Mouse (Mus musculus) intestine, embryonic 15.5 days (tissue): ENCODE results near the gene Cnih4. TPM values are rescaled to one million over a fixed set of nuclear protein-coding genes. Genes with fewer than 3 reads are reported as not detected.
A peak's percentile ranks its signal among the peaks of the same experiment; 100 is the strongest.

ENCODE experiments used
- ATAC-seq: fragments of 200-750 bp; cut with Nextera tagmentation; 2 replicates; pipeline ENCODE4 v1.8.0; 2017; ENCODE audit warnings: moderate TSS enrichment, moderate library complexity
- H3K27ac ChIP-seq: fragments of 300-500 bp; sonication (generic); 2 replicates; pipeline ENCODE4 v1.5.1; 2015; ENCODE audit warnings: mild to moderate bottlenecking, inconsistent platforms
- H3K27me3 ChIP-seq: fragments of 300-500 bp; sonication (generic); replicated peaks from 2 replicates; pipeline ENCODE4 v1.6.1; 2015; ENCODE audit warnings: inconsistent platforms
- H3K36me3 ChIP-seq: fragments of 300-500 bp; sonication (generic); 2 replicates; pipeline ENCODE4 v1.6.1; 2015; ENCODE audit warnings: inconsistent platforms
- H3K4me1 ChIP-seq: fragments of 300-500 bp; sonication (generic); replicated peaks from 2 replicates; pipeline ENCODE4 v1.6.1; 2015; ENCODE audit warnings: inconsistent platforms
- H3K4me2 ChIP-seq: fragments of 300-500 bp; sonication (generic); replicated peaks from 2 replicates; pipeline ENCODE4 v1.6.1; 2015; ENCODE audit warnings: mild to moderate bottlenecking, inconsistent platforms
- H3K4me3 ChIP-seq: fragments of 300-500 bp; sonication (generic); replicated peaks from 2 replicates; pipeline ENCODE4 v1.5.1; 2015; ENCODE audit warnings: inconsistent platforms
- H3K9ac ChIP-seq: fragments of 300-500 bp; sonication (generic); 2 replicates; pipeline ENCODE4 v1.6.1; 2015; ENCODE audit warnings: inconsistent platforms
- H3K9me3 ChIP-seq: fragments of 300-500 bp; sonication (generic); 2 replicates; pipeline ENCODE4 v1.6.1; 2016; ENCODE audit warnings: inconsistent platforms
- WGBS: fragments of 180-500 bp; shearing (Covaris S2); methylation state at CpG from one replicate; pipeline ENCODE4 v1.1.7; 2015; 5-methylcytosine and 5-hydroxymethylcytosine counted together
- polyA plus RNA-seq: library from polyadenylated mRNA; unstranded; fragments of >200 nt; fragmentation: Nextera tagmentation; extraction: Ambion mirVana; gene quantifications from 2 replicates; pipeline ENCODE4 v1.2.1, GENCODE M21; 2015

Cnih4 gene
- polyA plus RNA-seq, 1 experiment from 2014 or later, result 134 TPM

DNA sequence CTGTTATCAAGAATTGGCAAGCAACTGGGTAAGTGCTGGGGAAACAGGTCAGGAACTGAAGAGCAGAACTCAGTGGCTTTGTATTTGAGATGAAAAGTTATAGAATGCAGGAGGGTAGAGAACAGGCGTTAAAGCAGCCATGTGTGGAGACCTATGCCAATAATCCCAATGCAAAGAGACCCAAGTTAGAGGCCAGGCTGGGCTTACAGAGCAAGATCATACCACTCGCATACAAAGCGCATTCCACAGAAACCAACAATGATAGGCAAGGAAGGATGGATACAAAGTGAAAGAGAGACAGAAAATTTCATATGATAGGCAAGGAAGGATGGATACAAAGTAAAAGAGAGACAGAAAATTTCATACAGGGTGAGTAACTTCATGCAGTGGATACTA is 5.9 kb downstream of the Cnih4 start:
- H3K36me3 ChIP-seq, result no peaks in the 10 kb centered on the region
- H3K27me3 ChIP-seq, result no peaks in the 10 kb centered on the region
- no peak overlapping the region for H3K9ac ChIP-seq
- WGBS, result 67% methylated on average over 3 of the region's 3 CpGs
- ATAC-seq, result peak; percentile 7; the same call in 1 of the 2 replicates
- H3K4me2 ChIP-seq, result no peak overlapping the region; the same call in 1 of the 2 replicates
- H3K4me1 ChIP-seq, result 0 out of 2 replicates have a peak, but pooled peaks cover 3% of the 10 kb centered on the region
- H3K9me3 ChIP-seq, result no peaks in the 10 kb centered on the region
- H3K4me3 ChIP-seq, result no peak overlapping the region; the same call in 1 of the 2 replicates
- H3K27ac ChIP-seq, result no peak overlapping the region

DNA sequence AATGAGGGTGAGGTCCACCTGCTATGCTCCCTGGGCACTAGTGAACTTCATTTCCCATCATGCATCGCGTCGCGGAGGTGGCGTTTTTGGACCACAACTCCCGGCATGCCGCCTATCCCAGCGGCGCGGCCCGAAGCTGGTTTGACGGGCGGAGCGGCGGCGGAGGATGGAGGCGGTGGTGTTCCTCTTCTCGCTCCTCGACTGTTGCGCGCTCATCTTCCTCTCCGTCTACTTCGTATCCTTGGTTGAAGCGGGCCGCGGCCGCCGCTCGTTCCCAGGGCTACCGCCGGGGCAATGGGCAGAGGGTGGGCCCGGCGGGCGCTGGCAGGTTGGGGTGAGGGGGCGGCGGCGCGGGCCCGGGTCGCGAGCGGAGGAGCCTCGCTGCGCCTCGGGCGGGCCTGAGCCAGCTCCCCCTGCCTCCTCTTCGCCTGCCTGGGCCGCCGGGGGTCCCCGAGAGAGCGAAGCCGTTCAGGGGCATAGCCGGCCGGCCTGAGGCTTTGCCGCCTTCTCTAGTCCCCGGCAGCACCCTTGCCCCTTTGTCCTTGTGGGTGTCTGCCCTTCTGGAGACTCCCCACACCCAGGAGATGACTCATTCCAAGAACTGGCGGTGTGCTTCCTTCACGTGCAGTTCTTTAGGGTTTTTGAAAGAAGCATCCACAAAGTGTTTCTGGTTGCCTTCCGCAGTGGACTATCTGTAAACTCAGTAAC is 6.5 kb downstream of the Cnih4 start:
- ATAC-seq, result peak; percentile 90
- Histone ChIP-seq H3K4me2 (peak overlapping the region; percentile 59), H3K27ac (peak overlapping the region; percentile 79), H3K27me3 (no peaks in the 10 kb centered on the region), H3K9ac (peak overlapping the region; percentile 66), H3K4me3 (peak overlapping the region; percentile 67), H3K9me3 (no peaks in the 10 kb centered on the region), H3K36me3 (peaks cover 4% of the 10 kb centered on the region; the same call in 1 of the 2 replicates), H3K4me1 (0 out of 2 replicates have a peak, but pooled peaks cover 3% of the 10 kb centered on the region)
- under 1% methylated on average over 53 of the region's 59 CpGs for WGBS

DNA sequence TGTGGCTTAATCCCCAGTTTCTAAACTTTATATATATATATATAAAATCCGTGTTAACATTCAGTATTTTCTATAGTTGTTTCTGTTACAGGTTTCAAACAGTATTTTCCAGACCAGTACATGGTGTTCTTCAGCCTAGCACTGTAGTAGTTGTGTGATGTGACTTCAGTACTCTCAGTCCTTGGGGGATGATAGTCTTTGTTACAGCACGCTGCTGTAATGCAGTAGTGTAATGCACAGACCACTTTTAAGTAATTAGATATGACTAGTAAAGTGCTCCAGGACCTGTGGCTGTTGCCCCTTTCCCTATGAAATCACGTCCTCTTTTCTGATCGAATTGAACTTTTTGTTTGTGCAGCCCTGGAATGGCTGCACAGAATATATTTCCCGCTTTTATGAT is 7.0 kb downstream of the Cnih4 start:
- no peak overlapping the region for H3K27ac ChIP-seq
- ATAC-seq, result no peak

DNA sequence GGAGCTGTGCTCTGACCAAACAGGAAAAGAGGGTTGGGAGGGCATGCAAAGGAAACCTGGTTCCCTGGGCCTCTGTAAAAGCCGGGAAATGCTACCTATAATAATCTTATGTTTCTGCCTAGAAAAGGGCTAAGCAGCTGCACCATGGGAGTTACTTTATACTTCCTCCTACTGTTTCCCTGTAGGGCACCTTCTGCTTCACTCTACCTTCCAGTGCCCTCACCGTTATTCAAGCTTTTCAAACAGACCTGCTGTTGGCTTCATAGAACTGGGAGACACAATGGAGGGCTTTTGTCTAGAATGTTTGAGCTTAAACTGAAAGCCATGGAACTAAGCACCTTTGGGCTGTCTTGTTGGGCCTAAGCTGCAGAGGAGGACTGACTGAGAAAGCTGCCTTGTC is 23.3 kb downstream of the Cnih4 start:
- no peak overlapping the region for H3K27ac ChIP-seq
- ATAC-seq, result no peak

More for the DNA sequence above, 7.0 kb downstream of the Cnih4 start:
- Histone ChIP-seq H3K9me3 (no peaks in the 10 kb centered on the region), H3K4me3 (peak overlapping the region; percentile 67), H3K27me3 (no peaks in the 10 kb centered on the region), H3K36me3 (peaks cover 5% of the 10 kb centered on the region; the same call in 1 of the 2 replicates), H3K4me1 (0 out of 2 replicates have a peak, but pooled peaks cover 3% of the 10 kb centered on the region), H3K4me2 (peak overlapping the region; percentile 59), H3K9ac (peak overlapping the region; percentile 66; the same call in 1 of the 2 replicates)
- 29% methylated on average over 5 of the region's 5 CpGs for WGBS

DNA sequence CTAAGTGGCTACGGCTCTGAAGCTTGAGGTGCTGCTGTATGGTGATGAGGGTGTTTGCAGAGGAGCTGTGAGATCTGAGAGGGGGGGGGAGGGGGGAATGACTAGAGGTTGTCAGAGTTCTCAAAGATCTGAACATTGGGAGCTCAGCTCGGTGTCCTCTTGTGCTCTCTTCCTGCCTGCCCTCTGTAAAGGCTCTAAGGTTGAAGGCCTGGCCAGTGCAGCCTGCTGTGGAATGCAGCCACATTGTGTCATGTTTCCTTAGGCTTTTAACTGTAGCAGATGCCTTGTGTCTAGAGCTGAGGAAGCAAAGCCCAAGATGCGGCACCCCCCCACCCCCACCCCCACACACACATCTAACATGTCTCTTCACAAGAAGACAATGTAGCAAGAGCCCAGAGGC is 23.9 kb downstream of the Cnih4 start:
- no peaks in the 10 kb centered on the region for H3K27me3 ChIP-seq
- no peak for ATAC-seq
- WGBS, result 73% methylated on average over 3 of the region's 3 CpGs
- H3K4me1 ChIP-seq, result no peaks in the 10 kb centered on the region
- no peak overlapping the region for H3K4me2 ChIP-seq
- no peak overlapping the region for H3K9ac ChIP-seq
- H3K4me3 ChIP-seq, result no peak overlapping the region
- H3K27ac ChIP-seq, result no peak overlapping the region
- H3K9me3 ChIP-seq, result no peaks in the 10 kb centered on the region
- peaks cover 17% of the 10 kb centered on the region for H3K36me3 ChIP-seq

More for the DNA sequence above, 23.3 kb downstream of the Cnih4 start:
- Histone ChIP-seq H3K27me3 (no peaks in the 10 kb centered on the region), H3K9me3 (no peaks in the 10 kb centered on the region), H3K4me3 (no peak overlapping the region), H3K36me3 (peaks cover 23% of the 10 kb centered on the region), H3K4me1 (no peaks in the 10 kb centered on the region), H3K4me2 (no peak overlapping the region), H3K9ac (no peak overlapping the region)
- 86% methylated on average over 2 of the region's 2 CpGs for WGBS

DNA sequence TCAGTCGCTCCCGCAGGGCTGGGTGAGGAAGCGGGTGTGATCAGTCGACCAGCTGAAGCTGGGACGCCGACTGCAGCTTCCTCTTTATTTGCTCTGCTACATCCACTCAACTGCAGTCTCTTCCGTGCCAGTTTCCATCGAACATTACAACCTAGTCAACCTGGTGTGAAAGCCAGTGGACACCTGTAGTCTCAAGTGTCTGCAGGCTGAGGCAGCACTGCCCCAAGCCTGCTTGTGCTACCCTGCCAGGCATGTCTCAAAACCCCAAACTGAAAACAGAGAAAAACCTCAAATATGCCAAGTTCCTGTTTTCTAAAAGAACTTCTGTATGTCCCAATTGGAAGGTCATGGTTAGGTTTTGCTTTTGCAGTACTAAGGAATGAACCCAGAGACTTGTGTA is 25.7 kb downstream of the Cnih4 start:
- 71% methylated on average over 8 of the region's 8 CpGs for WGBS
- no peaks in the 10 kb centered on the region for H3K9me3 ChIP-seq
- H3K4me3 ChIP-seq, result no peak overlapping the region
- no peak overlapping the region for H3K27ac ChIP-seq
- ATAC-seq, result no peak
- H3K4me1 ChIP-seq, result no peaks in the 10 kb centered on the region
- peaks cover 10% of the 10 kb centered on the region for H3K36me3 ChIP-seq
- H3K27me3 ChIP-seq, result no peaks in the 10 kb centered on the region
- H3K4me2 ChIP-seq, result no peak overlapping the region
- H3K9ac ChIP-seq, result no peak overlapping the region

DNA sequence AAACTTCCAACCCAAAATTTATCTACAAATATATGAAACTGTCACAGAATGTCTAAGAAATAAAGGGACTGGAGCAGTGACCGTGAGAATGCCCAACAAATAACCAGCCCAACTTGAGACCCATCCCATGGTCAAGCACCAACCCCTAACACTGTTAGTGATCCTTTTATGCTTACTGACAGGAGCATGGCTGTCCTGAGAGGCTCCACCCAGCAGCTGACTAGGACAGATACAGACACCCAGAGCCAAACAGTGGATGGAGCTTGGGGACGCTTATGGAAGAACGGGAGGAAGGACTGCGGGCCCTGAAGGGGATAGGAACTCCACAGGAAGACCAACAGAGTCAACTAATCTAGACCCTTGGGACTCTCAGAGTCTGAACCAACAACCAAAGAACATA is 44.4 kb downstream of the Cnih4 start:
- Histone ChIP-seq H3K36me3 (peaks cover 40% of the 10 kb centered on the region), H3K9me3 (no peaks in the 10 kb centered on the region), H3K4me3 (no peak overlapping the region), H3K27ac (no peak overlapping the region), H3K4me2 (no peak overlapping the region), H3K9ac (no peak overlapping the region), H3K27me3 (no peaks in the 10 kb centered on the region), H3K4me1 (no peaks in the 10 kb centered on the region)
- WGBS, result 96% methylated on average over 4 of the region's 4 CpGs
- no peak for ATAC-seq

DNA sequence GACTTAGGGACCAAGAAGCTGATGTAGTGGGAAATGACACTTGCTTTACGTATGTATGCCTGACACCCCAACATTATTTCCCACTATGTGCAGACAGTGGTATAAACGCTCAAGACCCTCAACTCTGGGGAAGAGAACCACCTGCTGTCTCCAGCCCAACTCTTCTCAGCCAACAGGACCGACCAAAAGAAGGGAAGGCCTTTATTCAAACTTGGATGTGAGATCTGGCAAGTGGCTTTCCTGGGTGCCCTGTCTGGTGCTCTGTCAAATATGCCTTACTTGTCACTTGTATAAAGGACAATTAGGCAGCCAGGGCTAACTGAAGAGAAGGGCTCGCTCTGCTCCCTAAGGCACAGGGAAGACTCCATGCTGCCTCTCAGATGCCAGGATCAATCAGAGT is 55.0 kb downstream of the Cnih4 start:
- Histone ChIP-seq H3K9ac (no peak overlapping the region), H3K36me3 (peaks cover 38% of the 10 kb centered on the region), H3K4me1 (no peaks in the 10 kb centered on the region), H3K4me2 (no peak overlapping the region), H3K4me3 (no peak overlapping the region), H3K27me3 (no peaks in the 10 kb centered on the region), H3K9me3 (no peaks in the 10 kb centered on the region), H3K27ac (no peak overlapping the region)
- ATAC-seq, result no peak
- 86% methylated on average over 4 of the region's 4 CpGs for WGBS

DNA sequence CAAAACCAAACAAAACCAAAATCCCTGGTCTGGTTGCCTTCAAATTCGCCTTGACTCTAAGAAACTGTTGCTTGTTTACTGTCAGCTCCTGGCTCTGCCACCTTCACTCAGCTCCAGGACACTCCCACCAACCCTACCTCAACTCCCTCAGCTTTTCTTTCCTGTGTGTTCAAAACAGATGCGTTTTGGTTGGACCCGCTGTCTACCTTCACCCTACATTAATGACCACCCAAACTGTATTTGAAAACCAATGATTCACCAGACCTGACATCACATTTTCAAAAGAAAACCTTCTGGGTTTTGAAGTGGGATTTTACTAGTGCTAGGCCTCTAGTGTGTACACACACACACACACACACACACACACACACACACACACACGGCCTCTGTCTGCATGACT is 65.7 kb downstream of the Cnih4 start:
- H3K4me3 ChIP-seq, result peak overlapping the region; percentile 96
- 7% methylated on average over 4 of the region's 4 CpGs for WGBS
- H3K27ac ChIP-seq, result no peak overlapping the region
- no peaks in the 10 kb centered on the region for H3K9me3 ChIP-seq
- H3K36me3 ChIP-seq, result 0 out of 2 replicates have a peak, but pooled peaks cover 3% of the 10 kb centered on the region
- H3K27me3 ChIP-seq, result no peaks in the 10 kb centered on the region
- ATAC-seq, result no peak
- H3K4me1 ChIP-seq, result peaks cover 5% of the 10 kb centered on the region; the same call in 1 of the 2 replicates
- H3K4me2 ChIP-seq, result peak overlapping the region; percentile 89
- H3K9ac ChIP-seq, result peak overlapping the region; percentile 95

DNA sequence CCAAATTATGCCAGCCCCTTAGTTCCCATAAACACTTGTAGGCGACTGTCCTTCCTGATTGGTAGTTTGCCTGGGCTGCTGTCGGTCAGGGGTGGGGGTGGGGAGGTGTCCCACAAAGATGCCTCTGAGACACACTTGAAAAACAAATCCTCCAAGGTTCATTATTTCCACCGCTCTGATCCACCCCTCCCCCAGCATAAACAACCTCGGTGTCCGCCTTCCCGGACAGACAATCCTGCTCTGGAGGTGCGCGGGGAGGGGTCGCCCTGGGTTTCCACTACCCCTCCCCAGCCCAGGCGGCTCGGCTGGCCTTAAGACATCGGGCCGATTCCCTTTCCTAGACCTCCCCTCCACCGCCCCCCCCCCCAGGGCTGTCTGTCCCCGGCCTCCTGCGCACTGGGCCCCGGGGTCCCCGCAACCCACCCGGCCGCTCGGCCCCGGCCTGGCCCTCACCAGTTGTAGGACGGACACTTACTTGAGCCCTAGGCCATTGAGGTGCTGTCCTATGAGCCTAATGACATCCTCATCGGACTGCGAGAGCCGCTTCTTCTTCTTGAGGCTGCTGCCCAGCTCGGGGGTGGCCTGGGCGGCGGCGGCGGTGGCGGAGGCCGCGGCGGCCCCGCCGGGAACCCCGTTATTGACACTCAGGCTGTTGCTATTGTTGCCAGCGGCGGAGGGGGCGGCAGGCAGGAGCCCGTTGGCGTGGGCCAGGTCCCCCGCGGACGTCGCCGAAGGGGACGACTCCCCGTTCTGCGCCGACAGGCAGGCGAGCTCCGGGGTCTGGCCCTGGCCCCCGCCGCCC is 66.3 kb downstream of the Cnih4 start:
- no peaks in the 10 kb centered on the region for H3K27me3 ChIP-seq
- H3K9me3 ChIP-seq, result no peaks in the 10 kb centered on the region
- H3K4me1 ChIP-seq, result peaks cover 5% of the 10 kb centered on the region; the same call in 1 of the 2 replicates
- H3K4me3 ChIP-seq, result peak overlapping the region; percentile 96
- H3K27ac ChIP-seq, result peak overlapping the region; percentile 94
- H3K36me3 ChIP-seq, result 0 out of 2 replicates have a peak, but pooled peaks cover 3% of the 10 kb centered on the region
- H3K4me2 ChIP-seq, result peak overlapping the region; percentile 89
- WGBS, result under 1% methylated on average over 52 of the region's 56 CpGs
- peak; percentile 17 for ATAC-seq
- peak overlapping the region; percentile 95 for H3K9ac ChIP-seq

DNA sequence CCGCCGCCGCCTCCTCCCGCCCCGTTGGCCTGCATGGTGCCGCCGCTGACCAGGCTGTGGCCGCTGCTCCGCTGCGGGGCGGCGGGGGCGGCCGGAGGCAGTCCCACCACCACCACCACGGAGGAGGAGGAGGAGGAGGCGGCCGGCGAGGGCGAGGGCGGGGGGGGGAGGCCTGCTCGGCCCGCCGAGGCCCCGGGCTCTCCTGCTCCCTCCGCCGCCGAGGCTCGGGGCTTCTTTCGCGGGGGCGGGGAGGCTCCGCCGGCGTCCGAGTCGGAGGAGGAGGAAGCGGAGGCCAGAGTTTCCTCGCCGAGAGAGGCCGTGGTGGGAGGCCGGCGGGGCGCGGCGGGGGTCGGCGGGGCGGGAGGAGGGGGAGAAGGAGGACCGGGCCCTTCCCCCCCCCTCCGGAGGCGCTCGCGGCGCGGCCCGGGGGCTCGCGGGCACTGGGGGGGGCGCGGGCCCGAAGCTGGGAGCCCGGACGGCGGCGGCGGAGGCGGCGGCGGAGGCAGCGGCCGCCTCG is 67.0 kb downstream of the Cnih4 start:
- Histone ChIP-seq H3K36me3 (0 out of 2 replicates have a peak, but pooled peaks cover 3% of the 10 kb centered on the region), H3K9me3 (no peaks in the 10 kb centered on the region), H3K9ac (peak overlapping the region; percentile 95), H3K4me3 (peak overlapping the region; percentile 96), H3K4me2 (peak overlapping the region; percentile 89), H3K27ac (peak overlapping the region; percentile 94), H3K4me1 (peaks cover 5% of the 10 kb centered on the region; the same call in 1 of the 2 replicates), H3K27me3 (no peaks in the 10 kb centered on the region)
- WGBS, result 0% methylated on average over 16 of the region's 72 CpGs
- ATAC-seq, result peak; percentile 50
